Mouse (Mus musculus): ENCODE measurements around the gene Gm47841. TPM values are rescaled to one million over a fixed set of nuclear protein-coding genes. Genes with fewer than 3 reads are reported as not detected.

Gene Gm47841
- polyA plus RNA-seq, 1 experiment from 2014 or later, result not detected

GRCm38 (mm10) chr15:101077001-101077812, 30.0 kb upstream of the Gm47841 start:
- DNase-seq (ENCODE audit: low spot score) (peak; percentile 76), ATAC-seq (ENCODE audit: low FRiP score) (peak; percentile 58)
- Histone ChIP-seq H3K9me3 (ENCODE audit: control insufficient read depth, low read length) (no peaks in the 10 kb centered on the region), H3K27me3 (ENCODE audit: control insufficient read depth, insufficient read depth, low read length) (no peaks in the 10 kb centered on the region), H3K27ac (ENCODE audit: low read depth, low read length) (peak overlapping the region; percentile 99), H3K4me2 (replicated peaks; ENCODE audit: low read depth, low read length) (peak overlapping the region; percentile 83), H3K36me3 (ENCODE audit: control insufficient read depth, insufficient read depth, low read length) (no peaks in the 10 kb centered on the region), H3K4me3 (ENCODE audit: low read depth, low read length) (peak overlapping the region; percentile 90), H3K4me1 (replicated peaks; ENCODE audit: control insufficient read depth, insufficient read depth, low read length) (peaks cover 40% of the 10 kb centered on the region), H3K9ac (ENCODE audit: low read depth, low read length) (peak overlapping the region; percentile 90)
- under 1% methylated on average over 34 of the region's 34 CpGs for WGBS

- ATAC-seq (ENCODE audit: low FRiP score) (peak; percentile 62), DNase-seq (ENCODE audit: low spot score) (peak; percentile 69)
- H3K4me3 ChIP-seq (ENCODE audit: low read depth, low read length), result peak overlapping the region; percentile 90
- H3K4me2 ChIP-seq (replicated peaks; ENCODE audit: low read depth, low read length), result peak overlapping the region; percentile 83
- no peaks in the 10 kb centered on the region for H3K36me3 ChIP-seq (ENCODE audit: control insufficient read depth, insufficient read depth, low read length)
- H3K9ac ChIP-seq (ENCODE audit: low read depth, low read length), result peak overlapping the region; percentile 90
- 3% methylated on average over 24 of the region's 26 CpGs for WGBS
- peak overlapping the region; percentile 99 for H3K27ac ChIP-seq (ENCODE audit: low read depth, low read length)
- H3K27me3 ChIP-seq (ENCODE audit: control insufficient read depth, insufficient read depth, low read length), result no peaks in the 10 kb centered on the region
- no peaks in the 10 kb centered on the region for H3K9me3 ChIP-seq (ENCODE audit: control insufficient read depth, low read length)
- peaks cover 36% of the 10 kb centered on the region for H3K4me1 ChIP-seq (replicated peaks; ENCODE audit: control insufficient read depth, insufficient read depth, low read length)
Measured at GRCm38 (mm10) chr15:101076071-101077000, 29.1 kb upstream of the Gm47841 start.

- Histone ChIP-seq H3K4me3 (ENCODE audit: low read depth, low read length) (peak overlapping the region; percentile 90), H3K36me3 (ENCODE audit: control insufficient read depth, insufficient read depth, low read length) (no peaks in the 10 kb centered on the region), H3K9ac (ENCODE audit: low read depth, low read length) (peak overlapping the region; percentile 90), H3K4me1 (replicated peaks; ENCODE audit: control insufficient read depth, insufficient read depth, low read length) (peaks cover 37% of the 10 kb centered on the region), H3K4me2 (replicated peaks; ENCODE audit: low read depth, low read length) (peak overlapping the region; percentile 83), H3K27ac (ENCODE audit: low read depth, low read length) (peak overlapping the region; percentile 99), H3K27me3 (ENCODE audit: control insufficient read depth, insufficient read depth, low read length) (no peaks in the 10 kb centered on the region), H3K9me3 (ENCODE audit: control insufficient read depth, low read length) (no peaks in the 10 kb centered on the region)
- ATAC-seq (ENCODE audit: low FRiP score) (0 out of 2 replicates have a peak, but pooled peaks have one; percentile 5), DNase-seq (ENCODE audit: low spot score) (no peak)
- 14% methylated on average over 5 of the region's 5 CpGs for WGBS
Measured at GRCm38 (mm10) chr15:101075656-101076055, 28.5 kb upstream of the Gm47841 start.

GRCm38 (mm10) chr15:101075150-101075549, 28.0 kb upstream of the Gm47841 start:
- WGBS, result 64% methylated on average over 4 of the region's 4 CpGs
- no peak overlapping the region; the same call in 1 of the 2 replicates for H3K4me3 ChIP-seq (ENCODE audit: low read depth, low read length)
- H3K9ac ChIP-seq (ENCODE audit: low read depth, low read length), result peak overlapping the region; percentile 90
- no peak for DNase-seq (ENCODE audit: low spot score)
- ATAC-seq (ENCODE audit: low FRiP score), result no peak
- no peaks in the 10 kb centered on the region for H3K27me3 ChIP-seq (ENCODE audit: control insufficient read depth, insufficient read depth, low read length)
- peaks cover 38% of the 10 kb centered on the region for H3K4me1 ChIP-seq (replicated peaks; ENCODE audit: control insufficient read depth, insufficient read depth, low read length)
- H3K36me3 ChIP-seq (ENCODE audit: control insufficient read depth, insufficient read depth, low read length), result no peaks in the 10 kb centered on the region
- peak overlapping the region; percentile 83 for H3K4me2 ChIP-seq (replicated peaks; ENCODE audit: low read depth, low read length)
- no peaks in the 10 kb centered on the region for H3K9me3 ChIP-seq (ENCODE audit: control insufficient read depth, low read length)
- H3K27ac ChIP-seq (ENCODE audit: low read depth, low read length), result 0 out of 2 replicates have a peak overlapping the region, but pooled peaks have one; percentile 99

- H3K27ac ChIP-seq (ENCODE audit: low read depth, low read length), result no peak overlapping the region
- H3K9me3 ChIP-seq (ENCODE audit: control insufficient read depth, low read length), result no peaks in the 10 kb centered on the region
- WGBS, result 83% methylated on average over 5 of the region's 5 CpGs
- H3K9ac ChIP-seq (ENCODE audit: low read depth, low read length), result no peak overlapping the region
- no peak overlapping the region for H3K4me3 ChIP-seq (ENCODE audit: low read depth, low read length)
- ATAC-seq (ENCODE audit: low FRiP score) (no peak), DNase-seq (ENCODE audit: low spot score) (no peak)
- H3K4me2 ChIP-seq (replicated peaks; ENCODE audit: low read depth, low read length), result no peak overlapping the region
- H3K36me3 ChIP-seq (ENCODE audit: control insufficient read depth, insufficient read depth, low read length), result no peaks in the 10 kb centered on the region
- no peaks in the 10 kb centered on the region for H3K27me3 ChIP-seq (ENCODE audit: control insufficient read depth, insufficient read depth, low read length)
- peaks cover 44% of the 10 kb centered on the region for H3K4me1 ChIP-seq (replicated peaks; ENCODE audit: control insufficient read depth, insufficient read depth, low read length)
Measured at GRCm38 (mm10) chr15:101074067-101074466, 26.9 kb upstream of the Gm47841 start.

- ATAC-seq (ENCODE audit: low FRiP score) (no peak), DNase-seq (ENCODE audit: low spot score) (no peak)
- no peak overlapping the region for H3K27ac ChIP-seq (ENCODE audit: low read depth, low read length)
- WGBS, result 63% methylated on average over 2 of the region's 2 CpGs
- H3K27me3 ChIP-seq (ENCODE audit: control insufficient read depth, insufficient read depth, low read length), result no peaks in the 10 kb centered on the region
- no peak overlapping the region for H3K4me2 ChIP-seq (replicated peaks; ENCODE audit: low read depth, low read length)
- H3K9ac ChIP-seq (ENCODE audit: low read depth, low read length), result no peak overlapping the region
- H3K36me3 ChIP-seq (ENCODE audit: control insufficient read depth, insufficient read depth, low read length), result no peaks in the 10 kb centered on the region
- H3K9me3 ChIP-seq (ENCODE audit: control insufficient read depth, low read length), result no peaks in the 10 kb centered on the region
- no peak overlapping the region for H3K4me3 ChIP-seq (ENCODE audit: low read depth, low read length)
- H3K4me1 ChIP-seq (replicated peaks; ENCODE audit: control insufficient read depth, insufficient read depth, low read length), result peaks cover 46% of the 10 kb centered on the region
Measured at GRCm38 (mm10) chr15:101072736-101073135, 25.5 kb upstream of the Gm47841 start.

- H3K4me2 ChIP-seq (replicated peaks; ENCODE audit: low read depth, low read length), result no peak overlapping the region
- peak overlapping the region; percentile 24 for H3K9ac ChIP-seq (ENCODE audit: low read depth, low read length)
- 25% methylated on average over 5 of the region's 5 CpGs for WGBS
- ATAC-seq (ENCODE audit: low FRiP score), result no peak
- H3K4me1 ChIP-seq (replicated peaks; ENCODE audit: control insufficient read depth, insufficient read depth, low read length), result peaks cover 55% of the 10 kb centered on the region
- no peak for DNase-seq (ENCODE audit: low spot score)
- H3K9me3 ChIP-seq (ENCODE audit: control insufficient read depth, low read length), result no peaks in the 10 kb centered on the region
- H3K27me3 ChIP-seq (ENCODE audit: control insufficient read depth, insufficient read depth, low read length), result no peaks in the 10 kb centered on the region
- no peaks in the 10 kb centered on the region for H3K36me3 ChIP-seq (ENCODE audit: control insufficient read depth, insufficient read depth, low read length)
- peak overlapping the region; percentile 4; the same call in 1 of the 2 replicates for H3K27ac ChIP-seq (ENCODE audit: low read depth, low read length)
- H3K4me3 ChIP-seq (ENCODE audit: low read depth, low read length), result no peak overlapping the region
Measured at GRCm38 (mm10) chr15:101070762-101071161, 23.6 kb upstream of the Gm47841 start.

GRCm38 (mm10) chr15:101069641-101070190, 22.5 kb upstream of the Gm47841 start:
- no peaks in the 10 kb centered on the region for H3K36me3 ChIP-seq (ENCODE audit: control insufficient read depth, insufficient read depth, low read length)
- WGBS, result 48% methylated on average over 9 of the region's 9 CpGs
- DNase-seq (ENCODE audit: low spot score), result peak; percentile 29
- H3K4me1 ChIP-seq (replicated peaks; ENCODE audit: control insufficient read depth, insufficient read depth, low read length), result peaks cover 57% of the 10 kb centered on the region
- 0 out of 2 replicates have a peak overlapping the region, but pooled peaks have one; percentile 7 for H3K4me2 ChIP-seq (replicated peaks; ENCODE audit: low read depth, low read length)
- H3K27me3 ChIP-seq (ENCODE audit: control insufficient read depth, insufficient read depth, low read length), result no peaks in the 10 kb centered on the region
- ATAC-seq (ENCODE audit: low FRiP score), result no peak
- H3K9ac ChIP-seq (ENCODE audit: low read depth, low read length), result 0 out of 2 replicates have a peak overlapping the region, but pooled peaks have one; percentile 7
- no peaks in the 10 kb centered on the region for H3K9me3 ChIP-seq (ENCODE audit: control insufficient read depth, low read length)
- H3K4me3 ChIP-seq (ENCODE audit: low read depth, low read length), result no peak overlapping the region
- H3K27ac ChIP-seq (ENCODE audit: low read depth, low read length), result peak overlapping the region; percentile 54; the same call in 1 of the 2 replicates
